7 mouse cellular contexts compared by ENCODE assay signal in genomic region chr8:113664544-113664943, GRCm38 (mm10). TPM values are rescaled to one million over a fixed set of nuclear protein-coding genes. Genes with fewer than 3 reads are reported as not detected.
DNase-seq lines count a peak whose midpoint lies in the region; ATAC-seq and TF ChIP-seq lines count a peak whose summit lies in the region.

No protein-coding gene starts in this region.

- no peak overlapping the region for H3K9ac ChIP-seq in intestine, embryonic 15.5 days
- H3K9ac ChIP-seq in midbrain, embryonic 11.5 days (ENCODE audit: low read length): no peak overlapping the region

- H3K36me3 ChIP-seq in intestine, embryonic 15.5 days: no peaks in the 10 kb centered on the region
- no peaks in the 10 kb centered on the region for H3K36me3 ChIP-seq in midbrain, embryonic 11.5 days (ENCODE audit: control insufficient read depth, insufficient read depth, low read length)
- H3K36me3 ChIP-seq in small intestine, adult 2 months (ENCODE audit: control insufficient read depth, insufficient read depth, low read length): no peaks in the 10 kb centered on the region

- peak; percentile 99 for ATAC-seq in common myeloid progenitor, adult 5-6 weeks (replicated peaks; ENCODE audit: low read depth, poor library complexity, severe bottlenecking)
- peak; percentile 73 for ATAC-seq in intestine, embryonic 15.5 days
- peak; percentile 90 for ATAC-seq in midbrain, embryonic 11.5 days (ENCODE audit: low FRiP score)

- no peak overlapping the region for H3K4me2 ChIP-seq in intestine, embryonic 15.5 days (replicated peaks)
- H3K4me2 ChIP-seq in midbrain, embryonic 11.5 days: no peak overlapping the region

- H3K9me3 ChIP-seq in intestine, embryonic 15.5 days: no peaks in the 10 kb centered on the region
- no peaks in the 10 kb centered on the region for H3K9me3 ChIP-seq in midbrain, embryonic 11.5 days (ENCODE audit: control insufficient read depth, low read length)

- TF ChIP-seq POLR2A in small intestine, adult 2 months (IDR thresholded peaks at IDR 0.05; ENCODE audit: low read depth, low read length): no peak

- TF ChIP-seq CTCF in small intestine, adult 2 months (IDR thresholded peaks at IDR 0.05; ENCODE audit: extremely low read depth, insufficient read length, insufficient replicate concordance, low read depth, low read length): peak; percentile 27; the same call in 1 of the 2 replicates

- H3K27ac ChIP-seq in intestine, embryonic 15.5 days: no peak overlapping the region
- H3K27ac ChIP-seq in midbrain, embryonic 11.5 days (ENCODE audit: low read depth, low read length): no peak overlapping the region
- no peak overlapping the region for H3K27ac ChIP-seq in small intestine, adult 2 months (ENCODE audit: insufficient read depth, low read depth, low read length)

- H3K4me3 ChIP-seq in intestine, embryonic 15.5 days (replicated peaks): no peak overlapping the region
- H3K4me3 ChIP-seq in midbrain, embryonic 11.5 days (ENCODE audit: low read depth, low read length): no peak overlapping the region
- H3K4me3 ChIP-seq in small intestine, adult 2 months (ENCODE audit: low read depth, low read length): no peak overlapping the region

- H3K27me3 ChIP-seq in intestine, embryonic 15.5 days (replicated peaks): no peaks in the 10 kb centered on the region
- no peaks in the 10 kb centered on the region for H3K27me3 ChIP-seq in midbrain, embryonic 11.5 days (ENCODE audit: control insufficient read depth, insufficient read depth, low read length)
- H3K27me3 ChIP-seq in small intestine, adult 2 months (ENCODE audit: control insufficient read depth, insufficient read depth, low read length): no peaks in the 10 kb centered on the region

- no peaks in the 10 kb centered on the region for H3K4me1 ChIP-seq in intestine, embryonic 15.5 days (replicated peaks)
- no peaks in the 10 kb centered on the region for H3K4me1 ChIP-seq in midbrain, embryonic 11.5 days (ENCODE audit: control insufficient read depth, insufficient read depth, low read length)
- no peaks in the 10 kb centered on the region for H3K4me1 ChIP-seq in small intestine, adult 2 months (ENCODE audit: control insufficient read depth, insufficient read depth, insufficient read length, low read length)

- WGBS in intestine, embryonic 15.5 days: 4% methylated on average over 2 of the region's 2 CpGs
- 18% methylated on average over 2 of the region's 2 CpGs for WGBS in midbrain, embryonic 11.5 days
- 12% methylated on average over 2 of the region's 2 CpGs for WGBS in small intestine, adult 2 months

- DNase-seq in adrenal gland, adult (ENCODE audit: inconsistent age in 2 of 2, low spot score in 1 of 2): peak; percentile 81 to 94
- peak; percentile 77 for DNase-seq in gastrocnemius, postnatal 10 days
- DNase-seq in left cerebral cortex, adult 9 months (ENCODE audit: low spot score in 2 of 2): peak; percentile 55 to 95
- peak; percentile 98 for DNase-seq in midbrain, embryonic 11.5 days (ENCODE audit: low spot score, missing footprints)

RNA-seq across cellular contexts. Expression of gene Syce1l, which starts 21.5 kb away (rescaled TPM):
- total RNA-seq in common myeloid progenitor, adult 5-6 weeks (2017): not detected in 2 replicates
- total RNA-seq in gastrocnemius, postnatal 10 days (2021): not detected
- not detected in 2 replicates for polyA plus RNA-seq in intestine, embryonic 15.5 days (2015; fragmentation: Nextera tagmentation; extraction: Ambion mirVana)
- polyA plus RNA-seq in midbrain, embryonic 11.5 days (2014; fragmentation: Nextera tagmentation; extraction: Ambion mirVana): 0.22 TPM in 1 of 2 replicates, not detected in the other
- polyA plus RNA-seq in small intestine, adult 2 months (2012; rRNA removed): not detected in 2 replicates

RNA-seq across cellular contexts. Expression of gene Mon1b, which starts 29.2 kb away (rescaled TPM):
- 15.9 and 18.1 TPM in 2 replicates for total RNA-seq in common myeloid progenitor, adult 5-6 weeks (2017)
- 1 to 10 TPM; 3.7 to 4.9 TPM for total RNA-seq in gastrocnemius, postnatal 10 days (2021)
- 6.0 TPM in 2 replicates for polyA plus RNA-seq in intestine, embryonic 15.5 days (2015; fragmentation: Nextera tagmentation; extraction: Ambion mirVana)
- polyA plus RNA-seq in midbrain, embryonic 11.5 days (2014; fragmentation: Nextera tagmentation; extraction: Ambion mirVana): 10.9 and 11.2 TPM in 2 replicates
- polyA plus RNA-seq in small intestine, adult 2 months (2012; rRNA removed): 7.6 and 9.9 TPM in 2 replicates
